Mouse (Mus musculus): ENCODE measurements at regions not wholly inside any gene's neighbourhood (a gene's known extent, or its start where the extent isn't known, plus 50 kb on each side); places are given as distances from the start of the nearest gene placed in this dataset.

GRCm38 (mm10) chr7:121247845-121248244 is 143.8 kb upstream of the Hs3st2 start:
- no peak for TF ChIP-seq CTCF (IDR thresholded peaks at IDR 0.05)
- TF ChIP-seq EP300 (IDR thresholded peaks at IDR 0.05; ENCODE audit: insufficient read depth, low read depth, low read length) = no peak

All from heart, adult 2 months (tissue).